Mouse (Mus musculus): Measurements from ENCODE around the gene Atg9a.
"Not testable (repeated sequence)": the region's sequence is repeated elsewhere in the genome, so short reads cannot be mapped to it uniquely, and the experiment has no call there.

The Atg9a gene

GRCm38 (mm10) chr1:75191622-75192402 is at the start of gene Atg9a, which contains the start of gene Ankzf1:
Gene Atg9a, minus strand, starts transcription at chr1:75192196.
Gene Ankzf1, plus strand, starts transcription at chr1:75192151.
- peak; percentile 90 to 93 for DNase-seq (ENCODE audit: low read depth in 1 of 2, low spot score in 2 of 2)

GRCm38 (mm10) chr1:75239591-75239990 is 47.6 kb upstream of the Atg9a start:
- no peak for DNase-seq (ENCODE audit: low read depth in 1 of 2, low spot score in 2 of 2)

- DNase-seq (ENCODE audit: low read depth in 1 of 2, low spot score in 2 of 2): peak in 1 of 2 experiments; percentile 58
These were observed 44.4 kb upstream of the Atg9a start, which contains the start of gene Dnajb2 for GRCm38 (mm10) chr1:75236117-75237050. Gene Dnajb2, plus strand, starts transcription at chr1:75236406.

- DNase-seq (ENCODE audit: low read depth in 1 of 2, low spot score in 2 of 2): peak in 1 of 2 experiments; percentile 25
These were observed 42.6 kb upstream of the Atg9a start for GRCm38 (mm10) chr1:75234606-75235005.

GRCm38 (mm10) chr1:75232489-75232888 is 40.5 kb upstream of the Atg9a start:
- not testable (repeated sequence) for DNase-seq (ENCODE audit: low read depth in 1 of 2, low spot score in 2 of 2)

- no peak for DNase-seq (ENCODE audit: low read depth in 1 of 2, low spot score in 2 of 2)
These were observed 39.7 kb upstream of the Atg9a start, which contains the start of gene A630095N17Rik for GRCm38 (mm10) chr1:75231664-75232152. Gene A630095N17Rik, minus strand, starts transcription at chr1:75232102.

GRCm38 (mm10) chr1:75231224-75231623 is 39.2 kb upstream of the Atg9a start:
- DNase-seq (ENCODE audit: low read depth in 1 of 2, low spot score in 2 of 2): no peak

- peak in 1 of 2 experiments; percentile 51 for DNase-seq (ENCODE audit: low read depth in 1 of 2, low spot score in 2 of 2)
These were observed 38.5 kb upstream of the Atg9a start for GRCm38 (mm10) chr1:75230335-75230994.

- no peak for DNase-seq (ENCODE audit: low read depth in 1 of 2, low spot score in 2 of 2)
These were observed 37.2 kb upstream of the Atg9a start for GRCm38 (mm10) chr1:75229158-75229557.

GRCm38 (mm10) chr1:75227653-75228052 is 35.7 kb upstream of the Atg9a start:
- no peak for DNase-seq (ENCODE audit: low read depth in 1 of 2, low spot score in 2 of 2)

- DNase-seq (ENCODE audit: low read depth in 1 of 2, low spot score in 2 of 2): no peak
These were observed 34.1 kb upstream of the Atg9a start for GRCm38 (mm10) chr1:75226138-75226537.

GRCm38 (mm10) chr1:75225473-75225872 is 33.5 kb upstream of the Atg9a start:
- DNase-seq (ENCODE audit: low read depth in 1 of 2, low spot score in 2 of 2): no peak

- no peak for DNase-seq (ENCODE audit: low read depth in 1 of 2, low spot score in 2 of 2)
These were observed 31.5 kb upstream of the Atg9a start for GRCm38 (mm10) chr1:75223532-75223931.

GRCm38 (mm10) chr1:75222926-75223325 is 30.9 kb upstream of the Atg9a start:
- DNase-seq (ENCODE audit: low read depth in 1 of 2, low spot score in 2 of 2): no peak

GRCm38 (mm10) chr1:75221538-75221937 is 29.5 kb upstream of the Atg9a start:
- no peak for DNase-seq (ENCODE audit: low read depth in 1 of 2, low spot score in 2 of 2)

- no peak for DNase-seq (ENCODE audit: low read depth in 1 of 2, low spot score in 2 of 2)
These were observed 27.5 kb upstream of the Atg9a start, which contains the start of gene Tuba4a for GRCm38 (mm10) chr1:75219531-75219930. Gene Tuba4a, minus strand, starts transcription at chr1:75219865.

- peak; percentile 79 to 86 for DNase-seq (ENCODE audit: low read depth in 1 of 2, low spot score in 2 of 2)
These were observed 27.1 kb upstream of the Atg9a start for GRCm38 (mm10) chr1:75219078-75219477.

- DNase-seq (ENCODE audit: low read depth in 1 of 2, low spot score in 2 of 2): peak in 1 of 2 experiments; percentile 37
These were observed 26.4 kb upstream of the Atg9a start for GRCm38 (mm10) chr1:75218227-75219001.

GRCm38 (mm10) chr1:75217893-75218226 is 25.9 kb upstream of the Atg9a start:
- DNase-seq (ENCODE audit: low read depth in 1 of 2, low spot score in 2 of 2): no peak
